7 mouse cellular contexts compared by ENCODE assay signal in genomic region chr4:106838548-106839253, GRCm38 (mm10). TPM values are rescaled to one million over a fixed set of nuclear protein-coding genes. Genes with fewer than 3 reads are reported as not detected.
DNase-seq lines count a peak whose midpoint lies in the region; ATAC-seq lines count a peak whose summit lies in the region.

No protein-coding gene starts in this region.

- H3K4me2 ChIP-seq in midbrain, embryonic 12.5 days (replicated peaks): peak overlapping the region; percentile 99

- H3K9me3 ChIP-seq in limb, embryonic 10.5 days (replicated peaks): no peaks in the 10 kb centered on the region
- H3K9me3 ChIP-seq in midbrain, embryonic 12.5 days: no peaks in the 10 kb centered on the region

- DNase-seq in adrenal gland, postnatal 10 days: peak; percentile 100
- peak; percentile 99 for DNase-seq in embryo, embryonic 9.5 days (ENCODE audit: extremely low spot score)
- DNase-seq in kidney, adult 11 months: peak; percentile 88
- peak; percentile 100 for DNase-seq in limb, embryonic 10.5 days (ENCODE audit: low spot score)
- DNase-seq in skeletal muscle tissue, adult 2 months (ENCODE audit: low read depth, low spot score): peak; percentile 80

- peak overlapping the region; percentile 95 for H3K27ac ChIP-seq in limb, embryonic 10.5 days
- peak overlapping the region; percentile 99 for H3K27ac ChIP-seq in midbrain, embryonic 12.5 days (replicated peaks)

- ATAC-seq in granulocyte monocyte progenitor cell, adult 5-6 weeks (replicated peaks; ENCODE audit: poor library complexity, severe bottlenecking): peak; percentile 83
- ATAC-seq in midbrain, embryonic 12.5 days (ENCODE audit: low FRiP score, low read depth): peak; percentile 83

- no peaks in the 10 kb centered on the region for H3K27me3 ChIP-seq in limb, embryonic 10.5 days (ENCODE audit: low read depth, poor library complexity, severe bottlenecking)
- peaks cover 20% of the 10 kb centered on the region for H3K27me3 ChIP-seq in midbrain, embryonic 12.5 days

- peak overlapping the region; percentile 64 for H3K4me3 ChIP-seq in limb, embryonic 10.5 days
- H3K4me3 ChIP-seq in midbrain, embryonic 12.5 days: peak overlapping the region; percentile 53

- H3K9ac ChIP-seq in midbrain, embryonic 12.5 days (replicated peaks): peak overlapping the region; percentile 85

- peaks cover 78% of the 10 kb centered on the region for H3K4me1 ChIP-seq in limb, embryonic 10.5 days
- H3K4me1 ChIP-seq in midbrain, embryonic 12.5 days: peaks cover 51% of the 10 kb centered on the region

- H3K36me3 ChIP-seq in limb, embryonic 10.5 days: no peaks in the 10 kb centered on the region
- no peaks in the 10 kb centered on the region for H3K36me3 ChIP-seq in midbrain, embryonic 12.5 days

- 2% methylated on average over 36 of the region's 36 CpGs for WGBS in limb, embryonic 10.5 days
- WGBS in midbrain, embryonic 12.5 days: 2% methylated on average over 36 of the region's 36 CpGs

RNA-seq across cellular contexts. Expression of gene Acot11, which starts 33.9 kb away (rescaled TPM):
- 10 to 100 TPM; 35.1 to 37.9 TPM for total RNA-seq in adrenal gland, postnatal 10 days (2021)
- 5.0 and 5.9 TPM in 2 replicates for total RNA-seq in granulocyte monocyte progenitor cell, adult 5-6 weeks (2014; fragmentation: Nextera tagmentation)
- 2.2 and 4.9 TPM in 2 replicates for total RNA-seq in granulocyte monocyte progenitor cell, adult 5-6 weeks (2017)
- polyA plus RNA-seq in limb, embryonic 10.5 days (2016; fragmentation: Nextera tagmentation; extraction: Ambion mirVana): 9.0 and 10.7 TPM in 2 replicates
- polyA plus RNA-seq in midbrain, embryonic 12.5 days (2016; fragmentation: Nextera tagmentation; extraction: Ambion mirVana): 1.5 and 1.6 TPM in 2 replicates

Comparison
In these comparisons a context has a peak if more than half of its experiments do, and no peak if none do; other contexts are left out.
1. Peak in every context shown above with its lines: DNase-seq, ATAC-seq, H3K4me3 ChIP-seq and H3K27ac ChIP-seq.
2. RNA of gene Acot11, which starts 33.9 kb away (total RNA-seq): 35.1 to 37.9 TPM in adrenal gland, postnatal 10 days; 2.2 to 5.9 TPM in granulocyte monocyte progenitor cell, adult 5-6 weeks; every median in the first group is over 4 times any median in the second.